Mouse (Mus musculus) kidney, adult 18-20 months (tissue): ENCODE measurements around the gene Tmem80.
A peak's percentile ranks its signal among the peaks of the same experiment; 100 is the strongest.

Source experiments
- DNase-seq: peaks from one replicate; pipeline ENCODE4 v3.0.0; 2021

Tmem80 gene

DNA sequence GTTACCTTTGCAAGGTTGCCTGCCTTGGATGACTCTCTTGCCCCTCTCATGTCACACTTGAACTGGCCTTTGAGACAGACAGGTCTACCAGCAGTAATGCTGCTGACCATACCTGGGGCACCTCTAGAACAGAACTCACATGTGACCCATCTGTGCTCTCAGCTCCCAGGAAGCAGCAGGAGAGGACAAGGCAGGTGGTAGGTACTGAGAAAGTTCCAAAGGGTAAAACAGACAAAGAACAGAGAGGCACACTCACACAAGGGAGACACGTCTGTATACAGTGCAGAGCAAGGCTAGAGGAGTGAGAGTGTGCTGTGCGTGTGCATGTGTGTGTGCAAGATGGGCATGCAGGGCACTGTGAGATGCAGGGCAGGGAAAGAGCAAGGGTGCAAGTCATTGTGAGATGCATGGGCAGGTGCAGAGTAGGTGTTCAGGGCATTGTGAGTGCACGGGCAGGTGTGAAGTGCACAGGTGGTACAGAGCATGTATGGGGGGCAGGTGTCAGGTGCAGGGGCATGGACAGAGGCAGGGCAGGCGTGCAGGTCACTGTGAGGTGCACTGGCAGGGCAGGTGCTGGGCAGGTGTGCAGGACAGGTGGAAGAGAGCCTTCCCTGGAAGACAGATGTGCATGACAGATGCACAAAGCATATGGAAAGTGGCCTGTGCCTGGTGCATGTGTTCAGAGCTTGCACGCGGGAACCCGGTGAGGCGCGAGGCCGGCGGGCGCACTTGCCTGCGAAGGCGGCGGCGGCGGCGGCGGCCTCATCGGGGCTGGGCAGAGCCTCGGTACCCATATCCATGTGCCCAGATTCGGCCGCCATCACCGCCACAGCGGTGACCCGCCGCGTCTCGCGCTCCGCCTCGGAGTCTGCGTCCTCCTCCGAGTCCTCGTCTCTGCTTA, 743 bp upstream of the Tmem80 start:
- no peak for DNase-seq

DNA sequence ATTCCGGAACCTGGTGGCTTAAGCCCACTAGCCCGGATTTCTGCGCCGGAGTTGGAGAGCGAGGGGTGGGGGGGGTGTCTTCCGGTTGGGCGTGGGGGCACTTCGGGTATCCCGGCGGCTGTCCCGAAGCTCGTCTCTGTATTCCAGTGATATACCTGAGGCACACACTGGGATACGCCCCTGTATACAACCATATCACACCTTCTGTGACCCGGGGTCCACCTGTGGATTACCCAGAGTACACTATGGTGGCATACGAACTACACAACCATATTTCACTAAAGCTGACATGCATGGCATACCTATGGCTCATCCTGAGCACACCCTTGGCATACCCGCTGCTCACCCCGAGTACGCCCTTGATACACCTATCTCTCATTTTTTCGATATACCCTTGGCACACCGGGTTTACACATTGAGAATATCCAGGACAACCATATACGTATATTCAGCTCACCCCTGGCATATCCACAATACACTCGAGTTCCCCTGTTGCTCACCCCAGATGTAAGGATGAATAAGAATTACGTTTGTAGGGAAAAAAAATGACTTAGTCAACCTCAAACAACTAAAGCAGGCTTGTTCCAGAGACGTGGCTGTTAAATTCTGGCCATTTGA, 943 bp downstream of the Tmem80 start:
- no peak for DNase-seq

DNA sequence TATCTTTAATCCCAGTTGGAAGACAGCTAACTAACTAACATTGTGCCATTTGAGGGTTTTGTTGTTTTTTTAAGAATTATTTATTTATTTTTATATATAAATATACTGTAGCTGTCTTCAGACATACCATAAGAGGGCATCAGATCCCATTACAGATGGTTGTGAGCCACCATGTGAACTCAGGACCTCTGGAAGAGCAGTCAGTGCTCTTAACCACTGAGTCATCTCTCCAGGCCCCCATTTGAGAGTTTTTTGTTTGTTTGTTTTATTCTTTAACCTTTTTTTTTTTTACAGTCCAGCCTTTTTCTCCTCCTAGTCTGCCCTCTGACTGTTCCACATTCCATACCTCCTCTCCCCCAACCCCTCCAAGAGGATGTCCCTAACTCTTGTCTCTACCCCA, 3.2 kb downstream of the Tmem80 start:
- DNase-seq = no peak

DNA sequence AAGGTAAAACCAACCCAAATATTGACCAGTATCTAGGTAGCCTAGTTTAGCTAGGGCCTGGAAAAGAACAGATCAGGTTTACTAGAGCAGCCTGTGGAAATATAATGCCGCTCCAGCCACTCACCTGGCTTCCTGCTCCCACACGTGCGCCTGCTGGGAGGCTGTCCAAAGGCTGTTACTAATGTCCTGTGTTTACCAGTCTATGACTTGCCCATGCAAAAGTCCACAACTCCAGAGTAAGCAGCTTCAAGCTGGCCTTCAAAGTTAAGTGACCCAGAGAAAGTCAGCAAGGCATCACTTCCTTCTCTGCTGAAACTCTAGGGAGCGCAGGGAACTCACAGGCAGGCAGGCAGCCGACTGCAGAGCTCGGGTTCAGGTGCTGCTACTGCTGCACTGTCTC, 4.5 kb downstream of the Tmem80 start:
- peak; percentile 77 for DNase-seq

DNA sequence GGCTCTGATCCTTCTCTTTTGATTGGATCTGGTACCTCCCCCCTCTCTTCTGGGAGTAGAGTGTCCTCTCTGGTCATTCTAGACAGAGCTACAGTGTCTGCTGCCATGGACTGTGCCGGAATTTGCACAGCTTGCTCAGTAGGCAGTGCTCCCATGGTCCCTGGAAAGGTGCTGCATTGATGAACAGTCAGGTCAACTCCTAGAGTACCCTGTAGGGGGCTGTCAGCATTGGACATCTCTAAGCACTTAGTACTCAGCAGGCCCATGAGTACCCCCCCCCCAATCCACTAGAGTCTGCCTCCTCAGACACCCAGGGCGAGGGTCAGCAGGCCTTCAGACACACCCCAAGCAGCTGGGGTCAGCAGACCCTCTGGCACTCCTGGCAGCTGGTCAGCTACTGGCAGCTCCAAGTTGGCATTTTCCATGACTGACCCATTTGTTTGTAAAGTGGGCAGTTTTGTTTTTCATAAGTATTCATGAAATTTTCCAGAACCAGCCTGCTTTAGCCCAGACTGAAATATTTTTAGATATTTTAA, 7.6 kb downstream of the Tmem80 start:
- DNase-seq = no peak

DNA sequence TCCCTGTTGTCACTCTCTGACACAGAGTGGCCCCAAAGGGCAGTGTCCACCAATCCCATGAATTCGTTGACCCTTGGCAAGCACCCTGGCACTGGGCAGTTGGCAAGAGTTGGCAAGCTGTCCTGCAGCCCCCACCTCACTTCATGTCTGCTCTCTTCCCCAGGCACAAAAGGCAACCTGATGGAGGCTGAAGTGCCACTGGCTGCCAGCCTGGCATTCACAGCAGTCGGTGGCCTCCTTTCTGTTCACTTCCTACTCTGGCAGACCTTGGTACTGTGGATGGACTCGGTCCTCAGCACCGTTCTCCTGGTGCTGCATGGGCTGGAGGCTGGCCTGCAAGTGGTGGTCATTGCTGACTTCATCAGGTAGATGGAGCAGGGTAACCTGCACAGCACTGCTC, 8.1 kb downstream of the Tmem80 start:
- DNase-seq = no peak

DNA sequence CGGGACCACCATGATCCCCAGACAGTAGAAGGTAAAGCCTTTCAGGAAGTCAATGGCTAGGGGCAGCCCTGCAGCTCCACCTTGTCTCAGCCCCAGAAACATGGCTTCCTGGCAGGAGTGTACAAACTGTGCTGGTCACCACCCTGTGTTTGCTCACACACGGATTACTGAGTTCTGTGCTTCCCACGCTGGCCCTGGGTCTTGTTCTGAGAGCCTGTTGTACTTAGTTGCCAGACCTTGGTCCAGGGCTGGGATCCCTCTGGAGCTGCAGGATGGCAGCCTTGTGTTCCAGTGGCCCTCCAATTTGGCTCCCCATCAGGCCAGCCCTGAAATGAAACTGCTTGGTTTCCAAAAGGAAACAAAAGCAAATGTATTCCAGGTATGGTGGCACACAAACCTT, 8.8 kb downstream of the Tmem80 start:
- DNase-seq = no peak

DNA sequence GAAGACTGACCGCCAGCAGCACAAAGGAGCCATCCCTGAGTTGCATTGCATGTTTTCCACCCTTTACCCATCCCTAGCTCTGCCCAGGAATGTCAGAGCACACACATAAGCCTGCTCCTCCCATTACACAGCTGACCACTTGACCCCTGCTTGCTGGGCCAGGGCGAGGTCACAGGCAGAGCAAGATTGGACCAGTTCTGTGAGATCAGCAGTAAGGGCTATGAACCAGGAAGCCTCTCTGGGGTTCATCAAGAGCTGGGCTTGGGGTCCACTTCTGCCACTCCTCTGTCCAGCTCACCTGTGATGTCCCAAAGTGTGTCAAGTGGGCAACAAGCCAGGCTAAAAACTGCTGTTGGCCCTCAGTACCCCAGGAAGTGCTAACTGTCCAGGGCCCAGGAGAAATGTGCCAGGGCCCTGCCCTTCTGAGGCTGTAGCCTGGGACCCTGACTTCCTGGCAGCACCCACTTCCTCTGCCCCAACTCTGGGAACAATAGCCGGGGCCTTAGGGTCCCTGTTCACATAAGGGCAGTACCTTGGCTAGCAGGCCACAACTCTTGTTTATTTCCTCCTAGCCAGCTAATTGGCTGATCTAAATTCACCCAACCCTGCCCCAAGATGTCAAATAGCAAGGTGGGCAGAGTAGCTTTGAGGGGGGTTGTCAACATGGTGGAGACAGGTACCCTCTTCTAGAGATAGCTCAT, 10.3 kb downstream of the Tmem80 start:
- DNase-seq = peak; percentile 43

DNA sequence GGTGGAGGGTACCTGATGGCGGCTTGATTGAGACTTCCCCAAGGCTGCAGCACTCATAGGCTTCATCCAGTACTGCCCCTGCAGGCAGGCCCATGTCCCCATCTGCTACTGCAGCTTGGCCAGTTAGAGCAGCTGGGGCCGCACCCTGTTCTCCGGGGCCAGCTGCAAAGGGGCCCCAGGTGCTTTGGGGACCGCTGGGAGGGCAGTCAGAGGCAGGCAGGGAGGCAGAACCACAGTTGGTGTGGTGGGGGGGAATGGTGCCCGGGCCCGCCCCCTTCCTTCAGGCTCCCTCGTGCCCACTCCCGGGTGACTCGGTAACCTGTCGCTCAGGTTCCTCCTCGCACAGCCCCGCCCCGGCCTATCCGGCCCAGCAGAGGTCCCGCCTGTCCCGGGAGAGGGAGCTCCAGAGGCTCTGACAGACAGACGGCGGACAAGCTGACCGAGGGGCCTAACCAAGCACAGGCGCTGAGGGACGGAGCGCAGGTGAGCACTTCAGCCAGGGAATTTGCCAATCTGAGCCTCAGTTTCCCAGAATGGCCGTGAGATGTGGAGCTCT, 11.1 kb downstream of the Tmem80 start, which contains the start of gene Eps8l2:
Gene Eps8l2 (plus strand): TSS at position 305 of the 556 bp plus-strand sequence.
- DNase-seq = peak; percentile 88

DNA sequence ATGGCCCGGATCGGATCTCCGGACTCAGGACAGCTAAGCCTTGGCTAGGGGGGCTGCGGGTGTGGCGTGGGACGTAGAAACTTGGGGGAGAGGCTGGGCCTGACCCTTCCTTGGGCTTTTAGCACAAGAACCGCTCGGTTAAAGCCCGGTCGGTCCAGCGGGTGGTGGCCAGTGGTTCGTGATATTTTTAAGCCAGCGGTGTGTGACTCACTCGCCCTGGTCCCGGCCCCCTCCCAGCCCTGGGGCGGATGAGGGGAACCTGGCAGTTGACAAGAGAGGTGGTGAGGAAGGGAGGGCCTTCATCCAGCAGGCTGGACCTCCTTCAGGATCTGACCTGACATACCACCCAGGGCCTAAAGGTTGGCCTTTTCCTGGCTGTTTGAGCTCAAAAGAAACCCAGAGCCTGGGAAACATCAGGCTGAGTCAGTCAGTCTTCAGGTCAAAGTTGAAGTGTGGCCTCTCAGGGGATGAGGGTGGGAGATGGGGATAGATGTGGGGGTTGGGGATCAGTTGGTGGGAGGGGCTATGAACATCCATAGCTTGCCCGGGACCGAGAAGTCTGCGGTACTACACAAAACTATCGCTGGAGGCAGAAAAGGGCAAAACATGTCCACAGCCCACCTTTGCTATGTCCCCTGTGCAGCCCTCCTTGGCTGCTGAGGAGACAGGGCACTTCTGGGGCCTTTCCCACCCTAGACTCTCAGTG, 11.8 kb downstream of the Tmem80 start:
- peak; percentile 50 for DNase-seq

DNA sequence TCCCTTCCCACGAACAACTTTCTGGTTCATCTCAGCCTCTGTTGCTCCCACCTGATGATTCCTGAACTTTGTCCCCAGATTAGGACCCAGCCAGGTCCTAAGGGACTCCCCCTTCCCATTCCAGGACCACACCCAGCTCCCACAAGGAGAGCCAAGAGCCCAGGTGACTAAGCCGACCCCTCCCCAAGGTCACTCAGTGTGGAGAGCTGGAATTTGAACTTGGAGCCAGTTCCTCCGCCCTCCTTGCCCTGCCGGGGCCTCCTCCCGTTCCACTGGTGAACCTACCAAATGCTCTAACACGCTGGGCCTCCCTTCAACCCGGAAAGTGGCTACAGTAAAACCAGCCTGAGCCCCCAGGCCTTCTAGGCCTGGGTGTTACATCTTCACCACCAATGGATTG, 12.5 kb downstream of the Tmem80 start:
- DNase-seq = no peak

DNA sequence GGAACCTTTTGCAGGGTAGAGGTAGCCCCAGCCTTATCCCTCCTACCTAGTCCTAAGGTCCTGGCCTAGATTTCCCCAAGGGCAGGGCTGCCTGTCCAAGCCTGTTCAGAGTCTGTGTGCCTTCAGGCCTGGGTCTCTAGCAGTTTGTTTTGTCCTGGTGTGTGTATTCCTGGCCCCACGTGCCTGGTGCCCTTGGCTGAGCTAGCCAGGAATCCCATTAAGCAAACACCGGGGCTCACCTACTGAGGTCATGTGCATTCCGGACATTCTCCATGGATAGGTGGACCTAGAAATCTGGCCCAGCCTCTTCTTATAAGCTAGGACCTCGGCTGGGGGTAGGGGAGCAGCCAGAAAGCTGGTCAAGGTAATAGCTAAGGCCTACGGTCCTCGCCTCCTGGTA, 12.9 kb downstream of the Tmem80 start:
- peak; percentile 83 for DNase-seq

DNA sequence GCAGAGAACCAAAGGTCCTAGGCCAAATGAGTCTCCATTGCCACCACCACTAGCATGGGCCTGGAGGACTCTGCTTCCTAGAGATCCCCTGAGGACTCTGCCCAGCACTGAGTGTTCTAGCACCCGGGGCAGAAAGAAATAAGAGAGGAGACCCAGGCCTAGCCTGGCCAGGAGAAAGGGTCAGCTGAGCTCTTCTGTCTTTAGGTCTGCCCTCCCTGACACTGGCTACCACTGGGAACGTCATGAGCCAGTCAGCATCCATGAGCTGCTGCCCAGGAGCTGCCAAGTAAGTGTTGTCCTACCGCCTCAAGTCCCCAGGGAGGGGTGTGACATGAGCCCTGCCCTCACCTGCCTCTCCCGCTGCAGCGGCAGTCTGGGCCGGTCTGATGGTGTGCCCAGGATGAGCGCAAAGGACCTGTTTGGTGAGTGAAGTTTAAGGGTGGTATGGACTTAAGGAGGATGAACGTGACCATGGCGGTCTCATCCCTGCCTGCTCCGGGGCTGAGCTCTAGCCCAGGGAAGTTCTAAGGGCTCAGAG, 14.2 kb downstream of the Tmem80 start:
- no peak for DNase-seq

DNA sequence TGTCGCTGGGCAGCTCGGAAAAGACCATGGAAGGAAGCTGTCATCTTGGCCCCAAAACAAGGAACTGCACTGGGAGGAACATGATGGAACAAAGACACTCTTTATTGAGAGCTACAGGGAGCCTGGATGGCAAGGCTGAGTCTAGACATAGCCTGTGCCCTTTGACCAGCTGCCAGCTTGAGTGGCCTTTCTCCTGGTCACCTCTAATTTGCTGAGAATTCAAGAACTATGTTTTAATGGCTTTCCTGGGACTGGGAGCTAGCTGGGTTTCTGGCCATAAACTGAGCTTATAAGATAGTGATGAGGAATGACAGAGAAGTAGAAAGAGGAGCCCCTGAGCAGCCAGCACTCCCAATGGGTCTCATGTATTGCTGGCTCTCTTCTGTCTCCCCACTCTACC, 15.7 kb downstream of the Tmem80 start:
- DNase-seq = no peak

DNA sequence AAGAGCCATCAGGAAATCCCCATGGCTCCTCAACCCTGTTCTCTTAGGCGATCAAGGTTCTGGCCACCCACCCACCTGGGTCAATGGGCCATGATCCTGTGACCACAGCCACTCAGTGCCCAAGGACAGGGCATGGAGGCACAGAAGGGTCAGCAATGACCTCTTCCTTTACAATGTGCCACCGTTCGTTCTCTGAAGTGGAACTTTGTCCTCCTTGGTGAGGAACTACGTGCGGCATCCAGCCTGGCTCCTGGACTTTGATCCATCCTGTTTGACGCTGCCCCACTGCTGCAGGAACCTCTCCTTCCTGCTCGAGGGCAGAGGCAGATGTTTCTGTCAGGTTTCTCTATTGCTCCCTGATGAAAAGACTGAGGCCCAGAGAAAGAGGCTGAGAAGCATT, 16.2 kb downstream of the Tmem80 start:
- DNase-seq = peak; percentile 61

DNA sequence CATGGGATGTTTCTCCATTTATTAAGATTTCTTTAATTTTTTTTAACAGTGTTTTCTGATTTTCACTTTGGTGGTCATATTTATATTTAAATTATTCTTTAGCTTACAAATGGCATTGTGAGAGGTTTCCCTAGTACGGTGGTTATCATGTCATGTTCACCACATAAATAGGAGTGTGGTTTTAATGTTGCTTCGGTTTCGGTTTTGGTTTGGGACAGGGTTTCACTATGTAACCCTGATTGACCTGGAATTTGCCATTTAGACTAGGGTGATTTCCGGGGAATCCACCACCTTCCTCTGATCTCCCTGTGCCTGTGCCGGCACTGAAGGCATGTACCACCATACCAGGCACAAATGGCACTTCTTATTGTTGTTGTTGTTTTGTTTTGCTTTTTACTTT, 17.2 kb downstream of the Tmem80 start:
- DNase-seq = no peak

DNA sequence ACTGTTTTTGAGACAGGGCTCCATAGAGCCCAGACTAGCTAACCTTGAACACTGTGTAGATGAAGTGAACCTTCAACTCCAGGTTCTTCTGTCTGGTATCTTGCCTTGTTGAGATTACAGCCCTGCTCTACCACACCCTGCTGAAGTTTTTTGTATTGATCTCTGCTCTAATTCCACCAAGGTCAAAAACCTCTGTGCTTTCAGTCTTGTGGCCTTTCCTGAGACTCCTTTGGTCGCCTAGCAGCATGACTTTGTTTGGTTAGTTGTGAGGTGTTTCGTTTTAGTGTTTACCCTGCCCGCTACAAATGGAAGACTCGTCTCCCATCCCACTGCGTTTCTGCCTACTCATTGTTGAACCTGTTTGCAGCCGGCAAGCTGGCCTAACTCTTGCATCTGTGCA, 23.5 kb downstream of the Tmem80 start:
- no peak for DNase-seq

DNA sequence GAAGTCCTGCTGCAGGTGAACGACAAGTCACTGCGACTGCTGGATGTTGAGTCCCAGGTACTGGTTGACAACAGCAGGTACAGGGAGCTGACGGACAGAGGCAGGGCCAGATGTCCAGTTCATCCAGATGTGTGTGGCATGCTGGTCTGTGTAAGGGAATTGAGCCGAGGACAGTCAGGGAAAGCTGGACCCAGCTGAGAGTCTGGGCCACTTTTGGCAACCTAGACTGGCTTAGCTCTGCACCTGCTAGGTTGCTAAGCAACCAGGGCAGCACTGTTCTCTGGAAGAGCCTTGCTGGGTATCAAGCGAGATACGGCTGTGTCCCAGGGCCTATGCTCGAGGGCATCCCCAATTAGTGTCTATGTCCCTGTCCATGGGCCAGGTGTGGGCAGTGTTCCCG, 27.5 kb downstream of the Tmem80 start:
- DNase-seq = no peak

DNA sequence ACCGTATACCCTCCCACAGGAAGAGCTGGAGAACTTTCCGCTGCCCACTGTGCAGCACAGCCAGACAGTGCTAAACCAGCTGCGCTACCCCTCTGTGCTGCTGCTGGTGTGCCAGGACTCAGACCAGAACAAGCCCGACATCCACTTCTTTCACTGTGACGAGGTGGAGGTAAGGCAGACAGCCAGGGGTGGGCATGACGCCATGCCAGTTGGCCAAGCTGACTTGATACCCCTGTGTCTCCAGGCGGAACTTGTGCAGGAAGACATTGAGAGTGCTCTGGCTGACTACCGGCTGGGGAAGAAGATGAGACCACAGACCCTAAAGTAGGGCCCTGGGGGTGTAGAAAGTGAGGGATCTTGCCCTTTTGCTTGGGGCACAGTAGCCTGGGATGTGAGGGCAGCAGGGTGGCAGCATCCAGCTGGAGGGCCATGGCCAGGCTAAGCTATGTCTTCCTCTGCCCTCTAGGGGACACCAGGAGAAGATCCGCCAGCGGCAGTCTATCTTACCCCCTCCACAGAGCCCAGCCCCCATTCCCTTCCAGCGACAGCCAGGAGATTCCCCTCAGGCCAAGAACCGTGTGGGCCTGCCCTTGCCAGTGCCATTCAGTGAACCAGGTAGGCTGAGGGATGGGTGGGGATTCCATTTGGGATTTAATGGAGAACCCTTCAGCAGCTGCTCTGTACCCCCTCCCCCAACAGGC, 28.2 kb downstream of the Tmem80 start:
- DNase-seq = no peak

DNA sequence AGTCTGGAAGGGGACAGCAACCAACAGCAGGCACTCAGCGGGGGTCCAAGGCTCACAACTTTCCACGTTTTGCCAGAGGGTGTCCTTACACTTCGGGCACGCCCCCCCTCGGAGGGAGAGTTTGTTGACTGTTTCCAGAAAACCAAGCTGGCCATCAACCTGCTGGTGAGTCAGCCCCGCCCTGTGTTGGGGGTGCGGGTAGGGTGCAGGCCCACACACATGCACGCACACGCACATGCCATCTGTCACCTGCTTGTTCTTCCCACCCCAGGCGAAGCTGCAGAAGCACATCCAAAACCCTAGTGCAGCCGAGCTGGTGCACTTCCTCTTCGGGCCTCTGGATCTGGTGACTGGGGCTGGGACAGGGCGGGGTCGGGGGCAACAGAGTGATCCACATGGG, 29.4 kb downstream of the Tmem80 start:
- no peak for DNase-seq

DNA sequence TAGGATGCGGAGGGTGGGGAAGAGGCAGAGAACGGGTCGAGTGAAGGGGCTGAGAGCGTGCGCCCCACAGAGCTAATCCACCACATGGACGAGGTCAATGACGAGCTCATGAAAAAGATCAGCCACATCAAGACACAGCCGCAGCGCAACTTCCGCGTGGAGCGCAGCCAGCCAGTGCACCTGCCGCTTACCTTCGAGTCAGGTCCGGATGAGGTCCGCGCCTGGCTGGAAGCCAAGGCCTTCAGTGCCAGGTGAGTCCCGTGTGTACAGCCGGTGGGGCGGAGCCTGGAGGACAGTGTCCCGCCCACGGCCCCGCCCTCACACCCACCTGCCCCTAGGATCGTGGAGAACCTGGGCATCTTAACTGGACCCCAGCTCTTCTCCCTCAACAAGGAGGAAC, 34.0 kb downstream of the Tmem80 start:
- DNase-seq = peak; percentile 57
